Mouse (Mus musculus) c-Kit-positive CD71-negative TER-119-negative erythroid progenitor cells, embryonic 14.5 days (primary cell): Measurements from ENCODE around the gene Pgbd1.
"Not testable (repeated sequence)": the region's sequence is repeated elsewhere in the genome, so short reads cannot be mapped to it uniquely, and the experiment has no call there.

Source experiments
- DNase-seq: peaks from one replicate; pipeline ENCODE4 v3.0.0-alpha.2; 2013; ENCODE audit warnings: low read depth

The Pgbd1 gene

DNA sequence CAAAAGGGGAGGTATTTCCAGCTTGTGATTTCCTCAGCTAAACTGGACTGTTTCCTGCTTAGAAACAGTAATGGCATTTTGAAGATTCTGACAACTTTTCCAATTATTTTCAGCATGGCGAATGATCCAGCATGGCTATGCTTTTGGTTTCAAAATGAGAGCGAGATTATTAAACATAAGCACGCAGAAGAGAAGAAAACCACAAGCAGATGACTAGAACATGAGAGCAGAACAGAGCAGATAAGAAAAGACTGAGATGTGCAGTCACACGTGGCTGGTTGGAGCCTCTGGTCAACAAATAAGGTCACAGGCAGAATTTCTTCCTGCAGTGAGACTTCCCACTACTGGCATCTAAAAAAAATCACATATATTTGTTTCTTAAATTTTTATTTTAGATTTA, 25.6 kb downstream of the Pgbd1 start:
- DNase-seq, result no peak

DNA sequence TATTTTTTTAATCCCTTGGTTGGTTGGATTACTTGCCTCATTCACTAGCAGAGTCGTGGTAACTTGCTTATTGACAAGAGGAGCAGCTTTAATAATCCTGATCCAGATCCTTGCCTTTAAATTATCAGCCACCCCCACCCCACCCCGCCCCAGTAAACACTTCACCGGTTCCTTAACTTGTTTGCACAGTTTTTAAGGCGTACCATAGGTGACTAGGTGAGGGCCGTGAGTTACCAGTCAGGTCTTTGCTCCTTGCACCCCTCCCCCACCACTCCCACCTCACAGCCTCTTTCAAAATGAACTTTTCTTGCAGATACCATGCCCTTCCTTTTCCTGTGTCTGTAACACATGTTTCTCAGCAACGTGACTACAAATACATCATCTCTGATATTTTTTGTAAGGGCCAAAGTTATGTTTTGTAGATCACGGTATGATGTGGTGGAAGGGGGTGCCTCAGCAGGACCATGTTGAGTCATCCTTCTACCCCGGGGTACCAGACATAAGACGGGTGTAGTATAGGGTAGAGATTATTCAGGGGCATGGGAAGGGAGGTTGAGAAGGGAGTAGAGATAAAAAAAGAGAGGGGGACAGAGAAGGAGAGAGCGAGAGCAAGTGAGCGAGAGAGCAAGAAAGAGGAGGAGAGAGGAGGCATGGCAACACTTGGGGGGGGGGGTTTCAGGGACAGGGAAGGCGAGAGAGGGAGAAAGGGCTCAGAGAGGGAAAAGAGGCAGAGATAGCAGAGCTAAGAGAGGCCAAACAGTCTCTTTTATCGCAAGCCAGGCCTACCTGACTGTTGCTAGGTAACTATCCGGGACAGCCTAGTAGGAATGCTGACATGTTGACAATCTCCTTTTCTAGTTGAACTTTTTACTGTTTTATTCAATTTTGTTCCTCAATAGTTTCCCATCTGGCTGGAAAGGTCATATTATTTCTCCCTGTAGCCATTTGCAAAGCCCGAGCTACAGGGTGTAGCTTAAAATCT, 26.3 kb downstream of the Pgbd1 start:
- DNase-seq, result no peak

DNA sequence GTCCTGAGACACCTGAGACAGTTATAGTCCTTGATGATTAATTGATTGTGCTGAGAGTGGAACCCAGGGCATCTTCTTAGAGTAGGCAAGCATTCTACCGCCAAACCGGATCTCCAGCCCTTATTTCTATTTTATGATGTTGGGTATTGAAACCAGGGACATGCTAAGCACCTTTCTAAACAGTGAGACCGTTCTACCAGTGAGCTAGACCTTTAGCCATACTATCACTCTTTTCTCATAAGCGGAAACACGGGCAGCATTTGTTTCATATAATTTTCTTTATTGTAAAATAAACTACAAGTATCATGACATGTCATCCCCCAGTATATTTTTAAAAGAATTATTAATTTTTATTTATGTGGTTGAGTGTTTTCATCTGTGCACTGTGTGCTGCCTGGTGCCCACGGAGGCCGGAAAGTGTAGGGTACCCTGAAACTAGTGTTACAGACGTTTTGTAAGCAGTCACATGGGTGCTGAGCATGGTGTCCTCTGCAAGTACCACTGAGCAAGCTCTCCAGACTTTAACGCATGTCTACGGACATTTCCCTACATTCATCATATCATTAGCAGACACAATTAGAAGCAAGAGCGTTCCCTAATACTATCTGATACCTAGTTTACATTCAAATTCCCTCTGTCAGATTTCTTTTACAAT, 31.9 kb downstream of the Pgbd1 start:
- no peak for DNase-seq

DNA sequence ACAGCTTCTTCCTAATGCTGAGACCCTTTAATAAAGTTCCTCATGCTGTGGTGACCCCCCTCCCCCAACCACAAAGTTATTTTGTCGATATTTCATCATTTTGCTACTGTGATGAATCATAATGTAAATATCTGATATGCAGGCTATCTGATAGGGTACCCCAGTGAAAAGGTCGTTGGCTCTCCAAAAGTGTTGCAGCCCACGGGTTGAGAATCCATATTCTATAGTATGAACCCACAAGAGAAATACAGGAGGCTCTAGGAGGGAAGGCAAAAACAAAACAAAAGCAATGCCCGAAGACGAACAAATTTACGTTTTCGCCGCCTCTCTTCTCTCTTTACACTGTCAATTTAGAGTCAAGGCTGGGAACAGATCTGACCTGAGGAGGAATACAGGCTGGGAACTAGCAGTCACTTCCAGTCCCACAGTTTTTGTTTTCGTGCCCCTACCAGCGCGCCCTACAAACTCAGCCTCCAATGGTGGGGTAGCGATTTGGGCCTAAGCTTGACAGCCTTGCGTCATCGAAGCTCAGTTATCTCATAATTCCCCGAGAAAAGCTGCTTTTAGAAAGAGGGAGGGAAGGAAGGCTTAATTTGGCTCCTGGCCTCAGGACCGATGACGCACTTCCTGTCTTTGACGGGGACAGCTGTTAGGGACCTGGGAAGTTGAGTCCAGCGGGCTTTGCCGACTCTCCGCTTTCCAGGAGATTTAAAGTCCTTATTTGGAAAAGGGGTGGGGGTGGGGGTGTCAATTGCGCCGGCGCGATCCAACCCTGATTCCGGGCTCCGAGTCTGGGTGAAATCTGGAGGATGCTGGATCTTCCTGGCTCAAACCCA, 32.7 kb downstream of the Pgbd1 start:
- peak; percentile 50 for DNase-seq

DNA sequence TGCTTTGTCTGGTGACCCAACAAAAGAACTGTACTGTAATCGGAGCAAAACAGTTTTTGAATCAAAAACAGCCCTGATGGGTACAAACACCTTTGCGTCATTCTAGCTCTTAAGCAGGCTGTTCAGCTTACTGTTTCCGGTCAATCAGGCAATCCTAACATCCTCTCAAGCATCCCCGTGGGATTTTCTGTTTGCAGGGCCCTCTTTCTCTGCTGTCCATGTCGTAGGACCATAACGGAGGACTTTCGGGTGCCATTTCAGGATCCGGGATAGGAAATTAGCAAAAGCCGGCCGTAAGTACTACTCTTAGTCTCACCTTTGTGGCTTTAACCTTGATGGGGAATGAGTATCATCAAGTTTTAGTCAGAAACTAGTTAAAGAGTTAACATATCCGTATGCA, 33.5 kb downstream of the Pgbd1 start:
- no peak for DNase-seq

DNA sequence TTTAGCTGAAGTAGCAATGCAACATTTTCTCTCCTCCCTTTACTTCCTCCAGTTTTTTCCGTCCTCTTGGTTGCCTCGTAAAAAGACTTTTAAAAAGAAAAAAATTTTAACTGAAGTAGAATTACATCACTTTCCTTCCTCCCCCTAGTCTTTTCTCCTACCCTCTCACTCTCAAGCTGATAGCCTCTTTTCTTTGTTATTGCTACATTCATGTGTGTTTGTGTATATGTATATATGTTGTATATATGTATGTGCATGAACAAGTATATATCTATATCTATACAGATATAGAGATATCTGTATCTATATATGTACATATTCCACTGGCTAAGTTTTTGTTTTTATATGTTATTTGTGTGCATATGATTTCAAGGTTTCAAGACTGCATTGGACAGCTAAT, 38.0 kb downstream of the Pgbd1 start:
- no peak for DNase-seq

DNA sequence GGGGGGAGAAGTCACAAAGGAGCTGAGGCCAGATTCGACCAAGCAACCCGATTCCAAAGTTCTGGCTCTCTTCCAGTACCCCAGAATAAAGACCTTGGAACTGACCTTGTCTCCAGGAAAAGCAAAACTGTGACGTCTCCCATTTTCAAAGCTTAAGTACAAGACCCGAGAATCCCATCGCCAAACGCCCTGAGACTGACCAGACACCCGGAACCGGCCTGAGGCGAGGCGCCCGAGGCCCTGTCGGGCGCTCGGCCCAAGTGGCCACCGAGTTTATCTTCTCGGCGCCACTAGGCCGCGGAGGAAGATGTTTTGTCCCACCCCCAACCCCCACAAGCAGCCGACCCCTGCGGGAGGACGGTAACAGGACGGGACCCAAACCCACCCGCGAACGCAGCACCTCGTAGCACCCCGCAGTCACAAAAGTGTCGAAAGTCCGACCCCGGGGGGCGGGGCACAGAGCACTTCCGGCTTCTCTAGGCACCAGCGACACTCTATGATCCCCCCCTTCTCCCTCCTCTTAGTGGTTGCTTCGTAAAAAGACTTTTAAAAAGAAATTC, 38.5 kb downstream of the Pgbd1 start, which contains the start of gene Zkscan3:
TSS of gene Zkscan3 (minus strand) at position 469 of the 560 bp plus-strand sequence.
- peak; percentile 73 for DNase-seq

DNA sequence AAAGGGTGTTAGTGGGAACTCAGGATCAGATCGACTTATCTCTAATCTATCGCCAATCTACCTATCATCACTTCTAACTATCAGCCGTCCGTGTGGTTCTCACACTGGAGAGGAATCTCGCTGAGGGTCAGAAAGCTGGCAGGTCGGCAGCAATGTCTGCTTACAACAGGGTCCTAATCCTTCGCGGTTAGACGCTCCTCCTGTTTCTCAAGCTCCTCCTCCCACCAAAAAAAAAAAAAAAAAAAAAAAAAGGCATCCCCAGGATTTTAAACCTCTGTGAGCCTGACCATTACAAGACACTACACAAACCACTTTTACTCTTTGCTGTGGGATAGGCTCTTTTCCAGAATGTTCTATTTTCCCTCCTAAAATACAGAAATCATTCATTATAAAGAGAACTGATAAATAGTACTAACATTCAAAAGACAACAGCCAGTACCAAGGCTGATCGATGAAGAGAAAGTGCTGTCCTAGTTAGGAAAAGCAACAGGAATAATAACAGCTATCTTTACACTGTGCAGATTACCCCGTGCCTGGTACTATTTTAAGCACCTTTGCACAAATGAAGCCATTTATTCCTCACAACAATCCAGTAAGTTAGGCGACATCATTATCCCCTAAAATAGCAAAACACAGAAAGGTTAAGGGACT, 39.1 kb downstream of the Pgbd1 start:
- DNase-seq, result no peak

DNA sequence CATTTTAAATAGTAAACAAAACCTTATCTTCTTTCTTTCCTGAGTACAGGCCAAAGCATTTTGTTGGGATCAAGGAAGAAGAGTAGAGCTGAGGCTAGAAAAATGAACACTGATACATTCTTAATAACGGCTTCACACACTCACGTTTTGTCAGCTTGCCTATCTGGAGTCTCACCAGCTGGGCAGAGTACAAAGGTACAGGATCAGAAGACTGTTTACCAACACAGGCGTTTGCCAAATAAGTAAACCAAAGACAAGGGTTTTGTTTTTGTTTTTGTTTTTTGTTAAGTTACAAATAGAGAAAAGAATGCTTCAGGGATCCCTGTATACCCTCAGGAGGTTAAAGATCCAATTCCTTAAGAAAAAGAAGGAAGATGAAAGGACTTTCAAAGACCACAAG, 39.7 kb downstream of the Pgbd1 start:
- DNase-seq, result no peak

DNA sequence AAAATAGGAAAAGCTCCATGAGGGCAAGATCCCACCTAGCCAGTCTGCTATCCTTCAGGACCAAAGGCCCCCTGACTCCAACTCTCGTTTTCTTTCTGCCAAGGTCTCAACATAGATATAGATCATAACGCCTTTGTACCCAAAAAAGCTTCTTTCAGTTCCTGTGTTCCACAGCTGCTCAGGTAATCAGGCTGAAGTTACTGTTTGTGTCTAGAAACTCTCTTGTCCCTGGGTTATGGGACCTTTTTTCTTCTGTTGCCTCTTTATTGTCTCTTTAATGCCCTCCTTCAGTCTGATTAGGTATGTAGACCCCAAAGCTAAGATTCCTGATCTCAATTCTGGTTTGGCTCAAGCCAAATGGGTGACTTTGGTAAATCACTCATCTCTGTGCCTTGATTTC, 43.4 kb downstream of the Pgbd1 start:
- no peak for DNase-seq

DNA sequence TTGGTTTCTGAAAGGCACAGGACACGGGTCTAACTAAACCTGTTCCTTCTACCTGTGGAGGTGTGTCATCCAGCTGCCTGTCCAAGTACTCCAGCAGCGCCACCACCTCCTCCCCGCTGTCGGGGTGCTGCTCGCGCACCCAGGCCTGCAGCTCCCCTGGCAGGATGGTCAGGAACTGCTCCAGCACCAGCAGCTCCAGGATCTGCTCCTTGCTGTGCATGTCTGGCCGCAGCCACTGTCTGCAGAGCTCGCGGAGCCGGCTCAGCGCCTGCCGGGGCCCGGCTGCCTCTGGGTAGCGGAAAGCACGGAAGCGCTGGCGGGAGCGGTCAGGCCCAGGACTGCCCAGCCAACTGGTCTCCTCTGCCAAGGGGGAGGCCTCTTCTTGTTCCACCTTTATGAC, 44.8 kb downstream of the Pgbd1 start:
- not testable (repeated sequence) for DNase-seq

DNA sequence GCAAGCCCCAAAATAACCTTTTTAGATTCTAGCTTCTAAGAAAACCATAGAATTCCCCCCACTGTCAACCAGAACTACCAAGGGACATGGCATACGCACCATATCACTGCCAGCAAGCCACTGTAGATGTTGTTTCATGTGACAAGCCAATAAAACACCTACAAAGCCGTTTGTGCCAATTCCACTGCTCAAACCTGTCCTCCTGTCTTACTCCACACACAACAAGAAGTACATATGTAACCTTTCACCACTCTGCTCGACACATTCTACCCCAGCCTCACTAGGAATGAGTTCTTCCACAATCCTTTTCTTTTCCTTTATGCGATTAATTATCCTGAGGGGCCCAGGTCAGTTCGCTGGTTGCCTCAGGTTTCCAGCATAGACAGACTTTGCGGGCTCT, 45.2 kb downstream of the Pgbd1 start:
- no peak for DNase-seq

DNA sequence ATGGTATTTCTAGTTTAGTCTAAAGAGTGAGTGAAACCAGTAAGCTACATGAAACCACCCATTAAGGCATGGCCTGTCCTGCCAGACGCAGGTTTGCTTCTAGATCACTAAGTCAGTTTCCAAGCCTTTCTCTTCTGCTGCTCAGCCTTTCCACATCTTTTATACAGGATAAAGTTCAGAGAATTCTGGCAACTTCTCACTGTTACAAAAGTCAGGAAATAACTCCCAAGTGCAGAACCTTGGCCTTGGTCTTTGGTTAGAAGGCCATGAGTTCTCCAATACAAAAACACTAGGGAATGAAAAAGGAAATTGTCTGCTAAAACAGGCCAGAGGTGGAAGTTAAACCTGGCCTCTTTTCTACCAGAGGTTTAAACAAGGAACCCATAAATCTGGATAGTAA, 45.6 kb downstream of the Pgbd1 start:
- DNase-seq, result no peak

DNA sequence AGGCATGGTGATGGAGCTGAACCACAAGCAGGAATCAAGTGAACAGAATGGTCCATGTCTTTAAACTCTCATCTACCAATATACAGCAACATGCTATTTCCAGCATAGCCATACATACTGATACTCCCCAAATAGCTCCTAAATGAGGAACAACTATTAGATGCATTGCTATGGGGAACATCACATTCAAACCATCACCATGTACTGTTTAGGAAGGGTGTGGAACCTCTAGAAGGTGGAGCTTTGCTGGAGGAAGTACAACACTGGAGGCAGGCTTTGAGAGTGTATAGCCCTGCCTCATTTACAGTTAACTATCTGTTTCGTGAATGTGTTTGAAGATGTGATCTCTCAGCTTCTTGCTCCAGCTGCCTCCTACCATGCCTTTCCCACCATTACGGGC, 63.1 kb downstream of the Pgbd1 start:
- DNase-seq, result no peak

DNA sequence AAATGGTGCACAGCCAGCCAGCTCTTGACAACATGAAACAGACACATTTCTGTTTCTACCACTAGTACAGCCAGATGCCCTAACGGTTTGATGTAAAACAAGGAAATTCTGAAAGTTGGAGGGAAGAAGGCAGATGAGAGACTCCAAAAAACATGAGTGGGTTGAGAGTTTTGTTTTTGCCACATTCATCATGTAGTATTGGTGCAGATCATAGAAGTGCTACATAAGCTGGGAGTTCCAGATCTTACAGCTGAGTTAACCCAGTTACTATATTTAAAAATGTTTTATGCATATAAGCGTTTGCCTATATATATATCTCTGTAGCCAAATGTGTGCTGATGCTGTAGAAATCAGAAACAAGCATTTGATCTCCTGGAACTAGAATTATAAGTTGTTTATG, 68.2 kb downstream of the Pgbd1 start:
- no peak for DNase-seq
